Mouse (Mus musculus) cerebral cortex, adult 2 months (tissue): ENCODE results near the gene Sac3d1.

Source experiments
- WGBS: fragments of 180-500 bp; shearing (Covaris S2); methylation state at CpG from one replicate; pipeline ENCODE4 v1.1.7; 2018; 5-methylcytosine and 5-hydroxymethylcytosine counted together

Gene Sac3d1

DNA sequence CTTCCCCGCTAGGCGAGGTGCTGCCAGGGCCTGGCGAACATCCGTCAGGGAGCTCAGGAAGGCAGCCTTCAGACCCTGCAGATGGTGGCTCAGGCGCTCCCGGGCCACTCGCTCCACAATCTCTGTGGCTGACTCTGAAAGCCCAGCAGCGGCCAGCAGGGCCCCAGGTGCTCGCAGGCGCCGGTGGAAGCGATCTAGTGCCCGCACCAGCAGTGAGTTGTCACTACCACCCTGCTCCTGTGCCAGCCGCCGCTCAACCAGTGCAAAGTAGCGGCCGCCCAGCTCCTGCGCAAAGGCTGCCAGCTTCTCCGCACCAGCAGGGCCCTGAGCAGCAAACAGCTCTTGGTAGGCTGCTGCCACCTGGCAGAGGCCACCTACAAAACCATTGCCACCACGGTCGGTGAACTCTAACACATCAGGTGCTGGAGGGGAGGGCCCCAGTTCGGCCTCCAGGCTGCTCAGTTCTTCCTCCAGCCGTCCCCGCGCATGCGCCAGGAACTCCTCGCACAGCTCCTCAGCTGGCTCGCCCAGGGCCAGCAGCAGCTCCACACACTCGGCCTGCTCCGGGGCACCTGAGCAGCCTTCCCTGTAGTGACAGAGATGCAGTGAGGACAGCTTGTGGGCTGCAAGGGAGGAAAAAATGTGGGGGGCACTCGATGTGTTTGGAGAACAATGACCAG, 47.7 kb downstream of the Sac3d1 start:
- WGBS, result 92% methylated on average over 31 of the region's 31 CpGs

DNA sequence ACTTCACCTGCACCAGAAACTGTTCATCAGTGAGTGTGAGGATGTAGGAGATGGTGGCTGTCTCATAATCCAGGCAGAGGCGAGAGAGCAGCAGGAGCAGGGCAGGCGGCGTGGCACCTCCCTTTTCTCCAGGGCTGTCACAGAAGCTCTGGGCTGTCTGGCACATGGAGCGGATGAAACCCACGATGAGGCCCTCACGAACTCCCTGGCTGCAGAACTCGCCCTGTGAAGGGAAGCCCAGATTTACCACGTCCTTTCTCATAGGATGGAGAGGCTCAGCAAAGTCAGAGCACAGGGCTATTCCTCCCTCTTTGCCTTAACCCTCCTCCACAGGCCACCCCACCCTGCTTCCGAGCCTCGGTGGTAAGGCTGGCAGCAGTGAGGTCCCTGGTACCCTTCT, 48.6 kb downstream of the Sac3d1 start:
- 92% methylated on average over 10 of the region's 10 CpGs for WGBS

DNA sequence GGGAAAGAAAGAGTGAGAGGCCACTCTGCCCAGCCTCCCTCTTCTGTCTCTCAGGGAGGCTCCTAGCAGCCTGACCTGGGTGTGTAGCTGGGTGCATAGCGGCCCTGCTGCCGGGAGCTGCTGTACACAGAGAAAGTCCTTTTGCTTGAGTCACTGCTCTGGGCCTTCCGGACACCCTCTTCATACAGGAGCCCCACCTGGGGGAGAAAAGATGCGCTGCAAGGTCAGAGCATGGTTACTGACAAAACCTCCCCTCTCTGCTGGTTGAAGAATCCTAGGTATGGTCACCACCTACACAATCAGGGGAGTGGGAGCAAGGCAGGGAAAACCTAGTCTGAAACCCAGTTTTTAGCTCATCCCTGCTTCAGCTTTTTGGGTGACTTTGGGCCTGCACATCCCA, 49.5 kb downstream of the Sac3d1 start:
- WGBS, result 81% methylated on average over 4 of the region's 4 CpGs

DNA sequence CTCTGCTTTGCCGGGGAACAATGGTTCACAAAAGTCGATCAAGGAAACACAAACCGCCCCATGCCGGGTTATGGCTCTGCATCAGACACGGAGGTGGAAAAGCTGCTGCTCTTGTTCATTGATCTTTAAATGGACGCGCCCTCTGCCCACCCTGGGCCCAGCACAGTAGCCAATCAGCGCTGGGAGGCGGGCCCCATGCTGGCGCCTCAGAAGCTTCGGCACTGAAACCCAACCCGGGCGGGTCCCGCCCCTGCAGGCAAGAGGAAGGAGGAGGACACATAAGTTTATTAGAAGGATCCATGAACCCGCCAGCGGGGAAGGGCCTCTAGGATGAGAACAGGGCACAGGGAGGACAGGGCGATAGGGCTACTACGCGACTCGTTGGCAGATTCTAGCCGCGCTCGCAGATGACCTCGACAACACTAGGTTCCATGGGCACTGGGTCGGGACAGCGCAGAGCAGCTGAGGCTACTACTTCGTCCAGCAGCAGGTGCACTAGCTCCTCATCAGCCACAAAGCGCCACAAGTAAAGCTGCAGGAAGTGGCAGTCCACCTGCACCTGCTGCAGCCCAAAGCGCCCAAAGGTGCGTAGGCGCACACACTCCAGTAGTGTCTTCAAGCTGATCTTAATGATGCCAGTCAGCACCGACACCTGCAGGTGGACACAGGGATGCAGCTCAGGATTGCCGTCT, 50.6 kb downstream of the Sac3d1 start, which contains the start of gene Tm7sf2:
Gene Tm7sf2 (minus strand): TSS at position 650 of the 692 bp plus-strand sequence.
- WGBS, result 10% methylated on average over 33 of the region's 33 CpGs

DNA sequence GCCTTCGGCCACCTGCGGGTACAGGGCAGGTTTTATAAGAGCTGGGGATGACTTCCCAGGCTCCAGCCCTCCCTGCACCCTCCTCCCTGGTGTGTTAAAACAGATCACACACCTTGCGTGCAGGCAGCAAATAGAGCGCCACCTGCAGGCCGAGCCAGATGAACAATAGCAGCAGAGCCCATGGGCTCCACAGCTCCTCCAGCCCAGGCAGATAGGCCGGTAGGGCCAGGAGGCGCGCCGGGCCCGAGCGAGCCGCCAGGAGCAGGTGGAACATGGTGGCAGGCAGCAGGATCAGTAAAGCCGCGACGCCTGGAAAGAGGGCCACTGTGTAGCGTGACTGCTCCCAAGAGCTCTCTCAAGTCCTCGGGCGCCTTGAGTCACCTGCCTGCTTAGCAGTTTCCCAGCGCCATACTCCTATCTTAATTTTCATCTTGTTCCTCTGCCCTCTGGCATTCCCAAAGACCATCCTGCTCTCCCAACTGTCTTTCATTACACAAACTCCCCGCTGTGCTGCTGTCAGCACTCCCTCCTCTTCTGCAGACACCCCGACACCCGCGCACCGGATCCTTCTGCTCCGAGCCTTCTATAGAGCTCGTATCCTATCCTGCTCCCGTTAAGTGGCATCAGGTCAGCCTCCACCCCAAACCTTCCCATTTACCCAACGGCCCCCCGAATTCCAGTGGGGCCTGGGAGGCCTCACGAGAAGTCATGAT, 51.3 kb downstream of the Sac3d1 start:
- WGBS, result under 1% methylated on average over 30 of the region's 30 CpGs

DNA sequence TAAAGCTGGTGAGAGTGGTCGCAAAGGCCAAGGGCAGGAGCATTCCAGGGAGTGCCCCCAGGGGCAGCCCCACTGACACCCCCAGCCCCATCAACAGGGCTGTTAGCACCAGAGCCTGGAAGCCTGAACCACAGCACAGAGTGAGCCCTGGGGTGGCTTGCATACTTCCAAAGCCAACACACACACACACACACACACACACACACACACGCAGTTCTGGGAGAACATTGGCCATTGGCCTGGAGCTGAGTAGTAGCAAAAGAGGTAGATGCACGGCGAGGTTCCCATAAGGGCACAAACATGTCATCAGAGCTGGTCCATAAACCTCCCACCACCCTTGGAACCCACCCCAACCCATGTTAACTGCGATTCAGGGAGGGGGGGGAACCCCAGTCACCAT, 51.9 kb downstream of the Sac3d1 start:
- WGBS, result 25% methylated on average over 5 of the region's 5 CpGs
